Mouse (Mus musculus) lung, adult 2 months (tissue): ENCODE results near the gene Bola3.

ENCODE experiments used
- CTCF ChIP-seq: fragments of 200-500 bp; IDR thresholded peaks from 2 replicates; pipeline ENCODE4 v1.5.1; 2011; ENCODE audit warnings: mild to moderate bottlenecking, low read length, control low read depth; ENCODE audit not compliant: insufficient read depth
- POLR2A ChIP-seq: fragments of 200-500 bp; IDR thresholded peaks from 2 replicates; pipeline ENCODE4 v1.6.1; 2011; ENCODE audit warnings: low read depth, mild to moderate bottlenecking, control low read depth, low read length, borderline replicate concordance; ENCODE audit errors: extremely low read depth

DNA sequence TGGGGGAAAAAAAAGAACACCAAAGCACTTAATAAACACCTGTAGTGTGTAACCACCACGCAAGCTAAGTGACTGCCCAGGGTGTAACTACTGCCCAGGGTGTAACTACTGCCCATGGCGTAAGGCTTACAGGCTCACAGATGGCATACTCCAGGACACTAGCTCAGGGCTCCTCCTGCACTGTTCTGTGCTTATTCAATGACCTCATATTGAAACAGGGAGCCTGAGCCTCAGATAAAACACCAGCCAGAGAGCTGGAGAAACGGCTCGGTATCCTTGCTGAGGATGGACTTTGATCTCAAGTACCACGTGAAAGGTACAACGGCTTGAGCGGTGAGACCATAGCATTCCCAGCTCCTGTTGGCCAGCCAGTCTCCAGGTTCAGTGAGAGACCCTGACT, 36.9 kb upstream of the Bola3 start:
- TF ChIP-seq CTCF: no peak
- TF ChIP-seq POLR2A: no peak
